Comparison of ENCODE assay signal across 8 mouse cellular contexts in the genomic region with DNA sequence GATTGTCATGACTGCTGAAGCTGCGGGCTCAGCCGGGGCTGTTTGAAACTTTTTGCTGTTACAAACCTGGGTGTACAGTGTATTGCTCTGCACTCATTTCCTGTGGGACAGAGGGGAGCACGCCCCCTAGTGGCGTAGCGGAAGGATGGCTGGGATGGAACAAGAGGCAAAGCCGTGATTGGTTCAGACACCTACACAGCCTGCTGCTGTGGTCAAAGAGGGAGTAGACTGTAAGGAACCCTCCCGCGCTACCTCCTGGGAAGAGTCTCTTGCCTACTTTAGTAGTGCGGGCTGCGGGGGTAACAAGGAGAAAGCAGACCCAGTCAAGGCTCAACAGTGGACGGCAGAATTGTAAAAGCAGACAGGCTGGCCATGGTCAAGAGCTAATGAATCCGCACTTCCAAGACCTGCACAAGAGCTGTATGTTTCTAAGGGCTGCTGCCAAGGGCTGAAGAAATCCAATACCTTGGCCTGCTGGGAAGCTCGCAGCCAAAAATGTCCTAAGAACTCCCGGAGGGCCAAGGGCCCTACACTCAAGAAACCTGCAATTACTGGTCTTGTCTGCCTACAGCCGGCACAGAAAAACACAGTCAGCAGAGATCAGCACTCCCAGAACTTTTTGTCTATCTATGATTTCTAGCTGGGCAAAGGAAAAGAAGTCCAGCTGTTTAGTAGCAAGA. TPM values are rescaled to one million over a fixed set of nuclear protein-coding genes. Genes with fewer than 3 reads are reported as not detected.
DNase-seq lines count a peak whose midpoint lies in the region; ATAC-seq and TF ChIP-seq lines count a peak whose summit lies in the region.

No protein-coding gene starts in this region.

- WGBS in heart, embryonic 15.5 days = 2% methylated on average over 15 of the region's 15 CpGs
- WGBS in liver, embryonic 15.5 days (ENCODE audit: insufficient replicate concordance) = 3% methylated on average over 15 of the region's 15 CpGs
- 8% methylated on average over 15 of the region's 15 CpGs for WGBS in neural tube, embryonic 11.5 days
- WGBS in stomach, postnatal 0 days = 4% methylated on average over 15 of the region's 15 CpGs

- peak overlapping the region; percentile 83 for H3K9ac ChIP-seq in heart, embryonic 15.5 days
- H3K9ac ChIP-seq in liver, embryonic 15.5 days = peak overlapping the region; percentile 60
- peak overlapping the region; percentile 71; the same call in 1 of the 2 replicates for H3K9ac ChIP-seq in neural tube, embryonic 11.5 days (ENCODE audit: low read length)
- H3K9ac ChIP-seq in stomach, postnatal 0 days (ENCODE audit: low read length) = peak overlapping the region; percentile 84

- H3K36me3 ChIP-seq in heart, embryonic 15.5 days = peaks cover 7% of the 10 kb centered on the region; the same call in 1 of the 2 replicates
- peaks cover 13% of the 10 kb centered on the region; the same call in 1 of the 2 replicates for H3K36me3 ChIP-seq in liver, embryonic 15.5 days (replicated peaks)
- 0 out of 2 replicates have a peak, but pooled peaks cover 3% of the 10 kb centered on the region for H3K36me3 ChIP-seq in neural tube, embryonic 11.5 days (ENCODE audit: control insufficient read depth, insufficient read depth, low read length)
- peaks cover 5% of the 10 kb centered on the region for H3K36me3 ChIP-seq in stomach, postnatal 0 days (ENCODE audit: control insufficient read depth, insufficient read depth, low read length)

- no peaks in the 10 kb centered on the region for H3K27me3 ChIP-seq in heart, embryonic 15.5 days
- no peaks in the 10 kb centered on the region for H3K27me3 ChIP-seq in liver, embryonic 15.5 days
- no peaks in the 10 kb centered on the region for H3K27me3 ChIP-seq in neural tube, embryonic 11.5 days (ENCODE audit: control insufficient read depth, insufficient read depth, low read length)
- no peaks in the 10 kb centered on the region for H3K27me3 ChIP-seq in stomach, postnatal 0 days (ENCODE audit: control insufficient read depth, insufficient read depth, low read length)

- peak; percentile 72 to 76 for DNase-seq in CD8-positive naive resting alpha-beta T cell, adult 2 months (ENCODE audit: low read depth in 2 of 2, low spot score in 2 of 2)
- DNase-seq in fat pad, adult 2 months (ENCODE audit: extremely low read depth, low read depth, low spot score) = peak; percentile 28
- peak; percentile 84 for DNase-seq in kidney, postnatal 14 days
- peak; percentile 82 for DNase-seq in neural tube, embryonic 11.5 days (ENCODE audit: low spot score)
- DNase-seq in stomach, postnatal 0 days (ENCODE audit: low spot score) = peak; percentile 87

- peak overlapping the region; percentile 82 for H3K4me2 ChIP-seq in heart, embryonic 15.5 days
- peak overlapping the region; percentile 91 for H3K4me2 ChIP-seq in liver, embryonic 15.5 days
- H3K4me2 ChIP-seq in neural tube, embryonic 11.5 days (ENCODE audit: low read depth) = peak overlapping the region; percentile 79
- H3K4me2 ChIP-seq in stomach, postnatal 0 days (replicated peaks; ENCODE audit: low read depth) = peak overlapping the region; percentile 90

- peak; percentile 60 for ATAC-seq in heart, embryonic 15.5 days (replicated peaks; ENCODE audit: insufficient number of reproducible peaks, insufficient read depth, low FRiP score, low read depth)
- peak; percentile 58 for ATAC-seq in liver, embryonic 15.5 days (ENCODE audit: insufficient read depth)
- peak; percentile 24 for ATAC-seq in neural tube, embryonic 11.5 days (ENCODE audit: insufficient read depth, low FRiP score, low TSS enrichment)
- ATAC-seq in stomach, postnatal 0 days (ENCODE audit: low FRiP score, low TSS enrichment) = peak; percentile 86

- no peaks in the 10 kb centered on the region for H3K9me3 ChIP-seq in heart, embryonic 15.5 days (replicated peaks)
- no peaks in the 10 kb centered on the region for H3K9me3 ChIP-seq in liver, embryonic 15.5 days (replicated peaks)
- H3K9me3 ChIP-seq in neural tube, embryonic 11.5 days (ENCODE audit: control insufficient read depth, low read length) = no peaks in the 10 kb centered on the region
- H3K9me3 ChIP-seq in stomach, postnatal 0 days (ENCODE audit: control insufficient read depth, low read length) = no peaks in the 10 kb centered on the region

- TF ChIP-seq EP300 in stomach, postnatal 0 days (optimal IDR thresholded peaks at IDR 0.05) = no peak

- H3K27ac ChIP-seq in brown adipose tissue, adult 24 weeks (replicated peaks; ENCODE audit: low read depth, low read length) = peak overlapping the region; percentile 74
- peak overlapping the region; percentile 86 for H3K27ac ChIP-seq in heart, embryonic 15.5 days
- peak overlapping the region; percentile 61 for H3K27ac ChIP-seq in liver, embryonic 15.5 days (replicated peaks)
- H3K27ac ChIP-seq in neural tube, embryonic 11.5 days (ENCODE audit: low read depth, low read length) = 0 out of 2 replicates have a peak overlapping the region, but pooled peaks have one; percentile 35
- H3K27ac ChIP-seq in stomach, postnatal 0 days (replicated peaks) = peak overlapping the region; percentile 77

- peak; percentile 99 for TF ChIP-seq CTCF in stomach, postnatal 0 days (IDR thresholded peaks at IDR 0.05; ENCODE audit: low read depth)

- peak overlapping the region; percentile 68 for H3K4me3 ChIP-seq in brown adipose tissue, adult 24 weeks (ENCODE audit: insufficient read depth, low read depth, low read length)
- peak overlapping the region; percentile 81 for H3K4me3 ChIP-seq in heart, embryonic 15.5 days
- H3K4me3 ChIP-seq in liver, embryonic 15.5 days (replicated peaks) = peak overlapping the region; percentile 71
- H3K4me3 ChIP-seq in neural tube, embryonic 11.5 days (ENCODE audit: low read depth, low read length) = peak overlapping the region; percentile 53
- H3K4me3 ChIP-seq in stomach, postnatal 0 days (ENCODE audit: low read depth, low read length) = peak overlapping the region; percentile 68

- peaks cover 5% of the 10 kb centered on the region; the same call in 1 of the 2 replicates for H3K4me1 ChIP-seq in brown adipose tissue, adult 24 weeks (ENCODE audit: control insufficient read depth, insufficient read depth, insufficient read length, low read length)
- peaks cover 19% of the 10 kb centered on the region for H3K4me1 ChIP-seq in heart, embryonic 15.5 days (replicated peaks)
- H3K4me1 ChIP-seq in liver, embryonic 15.5 days (replicated peaks) = peaks cover 27% of the 10 kb centered on the region
- H3K4me1 ChIP-seq in neural tube, embryonic 11.5 days (ENCODE audit: control insufficient read depth, insufficient read depth, low read length) = peaks cover 12% of the 10 kb centered on the region
- no peaks in the 10 kb centered on the region; the same call in 1 of the 2 replicates for H3K4me1 ChIP-seq in stomach, postnatal 0 days (replicated peaks; ENCODE audit: control insufficient read depth, insufficient read depth)

RNA-seq across cellular contexts. Expression of a gene that starts 1.3 kb away (rescaled TPM):
- polyA plus RNA-seq in brown adipose tissue, adult 24 weeks (2012; ENCODE audit: insufficient read depth, insufficient read length, missing spikeins) = 29.4 and 34.0 TPM in 2 replicates
- 19.8 and 27.6 TPM in 2 replicates for polyA plus RNA-seq in heart, embryonic 15.5 days (2015; fragmentation: Nextera tagmentation; extraction: Ambion mirVana)
- 9.0 and 9.8 TPM in 2 replicates for polyA plus RNA-seq in liver, embryonic 15.5 days (2015; fragmentation: Nextera tagmentation; extraction: Ambion mirVana)
- polyA plus RNA-seq in neural tube, embryonic 11.5 days (2014; fragmentation: Nextera tagmentation; extraction: Ambion mirVana) = 10.6 and 15.2 TPM in 2 replicates
- 28.5 and 29.1 TPM in 2 replicates for polyA plus RNA-seq in stomach, postnatal 0 days (2015; fragmentation: Nextera tagmentation; extraction: Ambion mirVana)

RNA-seq across cellular contexts. Expression of a gene that starts 21.1 kb away (rescaled TPM):
- polyA plus RNA-seq in brown adipose tissue, adult 24 weeks (2012; ENCODE audit: insufficient read depth, insufficient read length, missing spikeins) = 20.0 and 20.2 TPM in 2 replicates
- 24.9 and 29.1 TPM in 2 replicates for polyA plus RNA-seq in heart, embryonic 15.5 days (2015; fragmentation: Nextera tagmentation; extraction: Ambion mirVana)
- 11.8 and 14.2 TPM in 2 replicates for polyA plus RNA-seq in liver, embryonic 15.5 days (2015; fragmentation: Nextera tagmentation; extraction: Ambion mirVana)
- polyA plus RNA-seq in neural tube, embryonic 11.5 days (2014; fragmentation: Nextera tagmentation; extraction: Ambion mirVana) = 26.1 and 26.9 TPM in 2 replicates
- polyA plus RNA-seq in stomach, postnatal 0 days (2015; fragmentation: Nextera tagmentation; extraction: Ambion mirVana) = 23.0 and 23.4 TPM in 2 replicates

RNA-seq across cellular contexts. Expression of a gene that starts 32.4 kb away (rescaled TPM):
- polyA plus RNA-seq in brown adipose tissue, adult 24 weeks (2012; ENCODE audit: insufficient read depth, insufficient read length, missing spikeins) = not detected in 2 replicates
- 6.3 and 8.9 TPM in 2 replicates for polyA plus RNA-seq in heart, embryonic 15.5 days (2015; fragmentation: Nextera tagmentation; extraction: Ambion mirVana)
- 0.73 and 0.82 TPM in 2 replicates for polyA plus RNA-seq in liver, embryonic 15.5 days (2015; fragmentation: Nextera tagmentation; extraction: Ambion mirVana)
- 5.2 and 6.5 TPM in 2 replicates for polyA plus RNA-seq in neural tube, embryonic 11.5 days (2014; fragmentation: Nextera tagmentation; extraction: Ambion mirVana)
- 11.8 and 13.1 TPM in 2 replicates for polyA plus RNA-seq in stomach, postnatal 0 days (2015; fragmentation: Nextera tagmentation; extraction: Ambion mirVana)

RNA-seq across cellular contexts. Expression of a gene that starts 50.7 kb away (rescaled TPM):
- polyA plus RNA-seq in brown adipose tissue, adult 24 weeks (2012; ENCODE audit: insufficient read depth, insufficient read length, missing spikeins) = 8.9 and 12.7 TPM in 2 replicates
- 12.4 and 17.4 TPM in 2 replicates for polyA plus RNA-seq in heart, embryonic 15.5 days (2015; fragmentation: Nextera tagmentation; extraction: Ambion mirVana)
- polyA plus RNA-seq in liver, embryonic 15.5 days (2015; fragmentation: Nextera tagmentation; extraction: Ambion mirVana) = 13.1 and 16.0 TPM in 2 replicates
- 13.6 and 16.9 TPM in 2 replicates for polyA plus RNA-seq in neural tube, embryonic 11.5 days (2014; fragmentation: Nextera tagmentation; extraction: Ambion mirVana)
- polyA plus RNA-seq in stomach, postnatal 0 days (2015; fragmentation: Nextera tagmentation; extraction: Ambion mirVana) = 11.2 and 13.0 TPM in 2 replicates

Comparison
In these comparisons a context has a peak if more than half of its experiments do, and no peak if none do; other contexts are left out.
1. Peak in every context shown above with its lines: DNase-seq, ATAC-seq, H3K4me3 ChIP-seq and H3K27ac ChIP-seq.
2. DNase-seq: peak in every context shown above with its lines; median percentile 87 in stomach, postnatal 0 days; 84 in kidney, postnatal 14 days; 82 in neural tube, embryonic 11.5 days; 74 in CD8-positive naive resting alpha-beta T cell, adult 2 months; 28 in fat pad, adult 2 months.
3. H3K27ac ChIP-seq: peak in every context shown above with its lines; median percentile 86 in heart, embryonic 15.5 days; 77 in stomach, postnatal 0 days; 74 in brown adipose tissue, adult 24 weeks; 61 in liver, embryonic 15.5 days; 35 in neural tube, embryonic 11.5 days.
4. ATAC-seq: peak in every context shown above with its lines; median percentile 86 in stomach, postnatal 0 days; 60 in heart, embryonic 15.5 days; 58 in liver, embryonic 15.5 days; 24 in neural tube, embryonic 11.5 days.